Mouse (Mus musculus) liver, postnatal 0 days (tissue): ENCODE measurements around the gene Prss22. TPM values are rescaled to one million over a fixed set of nuclear protein-coding genes. Genes with fewer than 3 reads are reported as not detected.
"Not testable (repeated sequence)": the region's sequence is repeated elsewhere in the genome, so short reads cannot be mapped to it uniquely, and the experiment has no call there.

ENCODE experiments used
- ATAC-seq: fragments of 200-750 bp; cut with Nextera tagmentation; 2 replicates; pipeline ENCODE4 v1.8.0; 2017; ENCODE audit warnings: mild to moderate bottlenecking, moderate library complexity
- DNase-seq: peaks from one replicate; pipeline ENCODE4 v3.0.0-alpha.2; 2016
- H3K27ac ChIP-seq: fragments of 300-500 bp; sonication (generic); 2 replicates; pipeline ENCODE4 v1.5.1; 2014; ENCODE audit warnings: antibody characterized with exemption, moderate library complexity, mild to moderate bottlenecking, low read depth
- H3K27me3 ChIP-seq: fragments of 300-500 bp; sonication (generic); 2 replicates; pipeline ENCODE4 v1.6.1; 2014; ENCODE audit warnings: low read length, control low read depth, mixed read lengths; ENCODE audit not compliant: insufficient read depth
- H3K36me3 ChIP-seq: fragments of 300-500 bp; sonication (generic); replicated peaks from 2 replicates; pipeline ENCODE4 v1.6.1; 2014; ENCODE audit warnings: mild to moderate bottlenecking, control low read depth, low read length, moderate library complexity, mixed read lengths; ENCODE audit not compliant: insufficient read depth
- H3K4me1 ChIP-seq: fragments of 300-500 bp; sonication (generic); 2 replicates; pipeline ENCODE4 v1.6.1; 2014; ENCODE audit warnings: antibody characterized with exemption, mild to moderate bottlenecking, control low read depth; ENCODE audit not compliant: insufficient read depth
- H3K4me2 ChIP-seq: fragments of 300-500 bp; sonication (generic); 2 replicates; pipeline ENCODE4 v1.6.1; 2014; ENCODE audit warnings: low read depth, mild to moderate bottlenecking, low read length, moderate library complexity, mixed read lengths
- H3K4me3 ChIP-seq: fragments of 300-500 bp; sonication (generic); 2 replicates; pipeline ENCODE4 v1.5.1; 2014; ENCODE audit warnings: low read depth, low read length
- H3K9ac ChIP-seq: fragments of 300-500 bp; sonication (generic); replicated peaks from 2 replicates; pipeline ENCODE4 v1.6.1; 2014; ENCODE audit warnings: mild to moderate bottlenecking, moderate library complexity
- H3K9me3 ChIP-seq: fragments of 300-500 bp; sonication (generic); 2 replicates; pipeline ENCODE4 v1.6.1; 2016; ENCODE audit warnings: mild to moderate bottlenecking, control low read depth, low read length, mixed read lengths
- CTCF ChIP-seq: sonication (generic); IDR thresholded peaks from 2 replicates; pipeline ENCODE4 v1.5.1; 2016; ENCODE audit warnings: antibody characterized with exemption, low read depth
- EP300 ChIP-seq: IDR thresholded peaks from 2 replicates; pipeline ENCODE4 v1.6.1; 2016; ENCODE audit warnings: antibody characterized with exemption, low read depth, mild to moderate bottlenecking
- WGBS: fragments of 180-500 bp; shearing (Covaris S2); extraction: QIAGEN DNeasy Blood & Tissue Kit; methylation state at CpG from one replicate; pipeline ENCODE4 v1.1.7; 2014; ENCODE audit not compliant: insufficient replicate concordance; 5-methylcytosine and 5-hydroxymethylcytosine counted together
- polyA plus RNA-seq: library from polyadenylated mRNA; unstranded; fragments of >200 nt; fragmentation: Nextera tagmentation; extraction: Ambion mirVana; gene quantifications from 2 replicates; pipeline ENCODE4 v1.2.1, GENCODE M21; 2015

The Prss22 gene
- polyA plus RNA-seq, 1 experiment from 2014 or later: not detected

GRCm38 (mm10) chr17:23965805-23966425, 32.0 kb downstream of the Prss22 start:
- Histone ChIP-seq H3K4me3 (no peak overlapping the region), H3K36me3 (no peaks in the 10 kb centered on the region), H3K9ac (no peak overlapping the region), H3K27me3 (no peaks in the 10 kb centered on the region), H3K4me2 (no peak overlapping the region), H3K27ac (no peak overlapping the region), H3K4me1 (no peaks in the 10 kb centered on the region), H3K9me3 (no peaks in the 10 kb centered on the region)
- DNase-seq (no peak), ATAC-seq (no peak)
- 47% methylated on average over 6 of the region's 6 CpGs for WGBS
- TF ChIP-seq CTCF (no peak), EP300 (no peak)

- Histone ChIP-seq H3K9me3 (no peaks in the 10 kb centered on the region), H3K4me3 (no peak overlapping the region), H3K36me3 (no peaks in the 10 kb centered on the region), H3K4me2 (no peak overlapping the region), H3K9ac (no peak overlapping the region), H3K27ac (no peak overlapping the region), H3K4me1 (no peaks in the 10 kb centered on the region), H3K27me3 (no peaks in the 10 kb centered on the region)
- TF ChIP-seq EP300 (no peak), CTCF (no peak)
- no peak for ATAC-seq
- 56% methylated on average over 4 of the region's 4 CpGs for WGBS
- no peak for DNase-seq
Measured at GRCm38 (mm10) chr17:23961573-23962122, 36.3 kb downstream of the Prss22 start.

DNA sequence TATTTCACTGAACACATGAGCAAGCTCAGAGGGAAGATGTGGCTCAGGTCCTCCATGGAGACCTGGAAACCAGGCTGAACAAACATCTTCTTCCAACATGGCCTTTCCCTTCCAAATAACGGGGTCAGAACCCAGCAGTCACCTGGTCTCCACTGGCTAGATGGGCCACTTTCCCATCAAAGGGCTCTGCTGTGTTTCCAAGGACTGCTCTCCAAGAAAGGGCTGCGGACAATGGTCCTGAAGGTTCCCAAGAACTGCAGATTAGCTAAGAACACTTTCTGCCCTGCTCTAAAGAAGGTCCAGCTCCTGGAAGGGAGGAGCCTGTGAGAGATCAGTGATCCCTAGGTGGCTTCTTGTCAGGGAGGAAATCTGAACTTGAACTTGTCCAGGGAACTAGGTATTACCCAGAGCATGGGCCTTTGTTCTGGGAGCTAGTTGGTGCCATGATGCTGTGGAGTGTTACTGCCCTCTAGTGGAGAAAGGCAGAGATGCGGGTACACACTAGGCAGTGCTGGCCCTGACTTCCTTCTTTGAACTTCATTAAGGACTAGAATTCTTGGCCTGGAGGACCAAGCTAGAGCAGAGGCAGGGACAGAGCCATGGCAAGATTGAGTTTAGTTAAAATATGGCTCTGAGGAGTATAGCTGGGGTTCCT, 37.7 kb downstream of the Prss22 start:
- no peak overlapping the region for H3K27ac ChIP-seq
- no peaks in the 10 kb centered on the region for H3K36me3 ChIP-seq
- H3K4me1 ChIP-seq: no peaks in the 10 kb centered on the region
- no peak overlapping the region for H3K4me3 ChIP-seq
- no peak overlapping the region for H3K4me2 ChIP-seq
- DNase-seq (peak; percentile 77), ATAC-seq (peak; percentile 64; the same call in 1 of the 2 replicates)
- H3K9ac ChIP-seq: no peak overlapping the region
- TF ChIP-seq EP300: no peak
- TF ChIP-seq CTCF: peak; percentile 98
- no peaks in the 10 kb centered on the region for H3K9me3 ChIP-seq
- WGBS: 32% methylated on average over 3 of the region's 3 CpGs
- H3K27me3 ChIP-seq: no peaks in the 10 kb centered on the region

GRCm38 (mm10) chr17:23955174-23955573, 42.7 kb downstream of the Prss22 start, which contains the start of gene Sbpl:
Gene Sbpl, minus strand, starts transcription at chr17:23955274.
- Histone ChIP-seq H3K4me3 (no peak within 1 kb of the TSS), H3K9me3 (no peaks in the 10 kb centered on the region), H3K27ac (no peak within 1 kb of the TSS), H3K27me3 (no peaks in the 10 kb centered on the region), H3K9ac (no peak within 1 kb of the TSS), H3K4me2 (no peak within 1 kb of the TSS), H3K36me3 (no peaks in the 10 kb centered on the region), H3K4me1 (no peaks in the 10 kb centered on the region)
- no peak for ATAC-seq
- TF ChIP-seq CTCF (no peak), EP300 (no peak)
- no peak for DNase-seq
- 70% methylated on average over 5 of the region's 5 CpGs for WGBS

- not testable (repeated sequence) for H3K4me2 ChIP-seq, H3K27me3 ChIP-seq, H3K9ac ChIP-seq, ATAC-seq, H3K36me3 ChIP-seq, DNase-seq, H3K27ac ChIP-seq, H3K4me3 ChIP-seq, H3K9me3 ChIP-seq, H3K4me1 ChIP-seq
- 58% methylated on average over 4 of the region's 4 CpGs for WGBS
Measured at GRCm38 (mm10) chr17:23950828-23951227, 47.1 kb downstream of the Prss22 start.

GRCm38 (mm10) chr17:23949068-23949467, 48.8 kb downstream of the Prss22 start:
- no peak overlapping the region for H3K4me3 ChIP-seq
- 61% methylated on average over 2 of the region's 2 CpGs for WGBS
- H3K4me2 ChIP-seq: no peak overlapping the region
- H3K4me1 ChIP-seq: no peaks in the 10 kb centered on the region
- no peak overlapping the region for H3K9ac ChIP-seq
- H3K27ac ChIP-seq: no peak overlapping the region
- TF ChIP-seq EP300: no peak
- no peak for TF ChIP-seq CTCF
- no peak for ATAC-seq
- H3K9me3 ChIP-seq: no peaks in the 10 kb centered on the region
- no peaks in the 10 kb centered on the region for H3K36me3 ChIP-seq
- DNase-seq: no peak
- no peaks in the 10 kb centered on the region for H3K27me3 ChIP-seq

DNA sequence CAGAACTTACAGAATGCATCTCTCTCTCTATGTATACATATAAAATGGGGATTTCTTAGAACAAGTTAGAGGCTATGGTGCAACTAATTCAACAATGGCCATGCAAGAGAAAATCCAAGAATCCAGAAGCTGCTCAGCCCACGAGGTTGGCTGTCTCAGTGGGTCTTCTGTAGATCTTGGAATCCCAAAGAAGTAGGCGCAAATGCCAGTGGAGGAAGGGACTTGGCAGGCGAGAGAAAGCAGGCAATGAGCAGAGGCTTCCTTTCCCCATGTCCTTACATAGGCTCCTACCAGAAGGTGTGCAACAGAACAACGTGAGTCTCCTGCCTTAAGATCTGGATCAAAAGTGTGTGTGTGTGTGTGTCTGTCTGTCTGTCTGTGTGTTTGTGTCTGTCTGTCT, 50.4 kb downstream of the Prss22 start:
- not testable (repeated sequence) for H3K36me3 ChIP-seq, H3K27ac ChIP-seq, H3K4me3 ChIP-seq, H3K9ac ChIP-seq, H3K9me3 ChIP-seq, DNase-seq, H3K4me2 ChIP-seq, ATAC-seq, H3K27me3 ChIP-seq, H3K4me1 ChIP-seq
- 58% methylated on average over 4 of the region's 4 CpGs for WGBS
